Mouse (Mus musculus): ENCODE results near the gene Simc1. TPM values are rescaled to one million over a fixed set of nuclear protein-coding genes. Genes with fewer than 3 reads are reported as not detected.

Gene Simc1
- 7.5 TPM for polyA plus RNA-seq (2014; fragmentation: Illumina TruSeq; extraction: RNeasy Lipid Tissue Mini Kit (QIAGEN cat#74804); ENCODE audit: low read depth, low replicate concordance)

GRCm38 (mm10) chr13:54503604-54504521, at the start of gene Simc1:
Simc1 (plus strand) TSS chr13:54503779.

GRCm38 (mm10) chr13:54468098-54469011, 35.2 kb upstream of the Simc1 start, which contains the start of gene Thoc3:
Thoc3 (minus strand) TSS chr13:54468849.

GRCm38 (mm10) chr13:54565201-54565581, 61.6 kb downstream of the Simc1 start, which contains the start of gene 4833439L19Rik:
4833439L19Rik (minus strand) TSS chr13:54565435.

GRCm38 (mm10) chr13:54574854-54575481, 71.4 kb downstream of the Simc1 start, which contains the start of gene Arl10:
Arl10 (plus strand) TSS chr13:54575015.

GRCm38 (mm10) chr13:54589996-54590951, 86.7 kb downstream of the Simc1 start, which contains the start of the genes Nop16 and Higd2a:
Nop16 (minus strand) TSS chr13:54590090.
Higd2a (plus strand) TSS chr13:54590207.

Other genes with a start within 250 kb of the Simc1 start
- 0.45 TPM for gene Cplx2, start 132.4 kb upstream of the Simc1 start, polyA plus RNA-seq (2014; fragmentation: Illumina TruSeq; extraction: RNeasy Lipid Tissue Mini Kit (QIAGEN cat#74804); ENCODE audit: low read depth, low replicate concordance)
- gene Thoc3, start 34.9 kb upstream of the Simc1 start, polyA plus RNA-seq (2014; fragmentation: Illumina TruSeq; extraction: RNeasy Lipid Tissue Mini Kit (QIAGEN cat#74804); ENCODE audit: low read depth, low replicate concordance) = 7.0 TPM
- gene 4833439L19Rik, start 61.7 kb downstream of the Simc1 start, polyA plus RNA-seq (2014; fragmentation: Illumina TruSeq; extraction: RNeasy Lipid Tissue Mini Kit (QIAGEN cat#74804); ENCODE audit: low read depth, low replicate concordance) = 50.6 TPM
- gene Arl10, start 71.2 kb downstream of the Simc1 start, polyA plus RNA-seq (2014; fragmentation: Illumina TruSeq; extraction: RNeasy Lipid Tissue Mini Kit (QIAGEN cat#74804); ENCODE audit: low read depth, low replicate concordance) = 1.2 TPM
- 13.0 TPM for gene Nop16, start 86.3 kb downstream of the Simc1 start, polyA plus RNA-seq (2014; fragmentation: Illumina TruSeq; extraction: RNeasy Lipid Tissue Mini Kit (QIAGEN cat#74804); ENCODE audit: low read depth, low replicate concordance)
- gene Higd2a, start 86.4 kb downstream of the Simc1 start, polyA plus RNA-seq (2014; fragmentation: Illumina TruSeq; extraction: RNeasy Lipid Tissue Mini Kit (QIAGEN cat#74804); ENCODE audit: low read depth, low replicate concordance) = 29.7 TPM
- 8.8 TPM for gene Cltb, start 107.6 kb downstream of the Simc1 start, polyA plus RNA-seq (2014; fragmentation: Illumina TruSeq; extraction: RNeasy Lipid Tissue Mini Kit (QIAGEN cat#74804); ENCODE audit: low read depth, low replicate concordance)
- 35.5 TPM for gene Faf2, start 118.0 kb downstream of the Simc1 start, polyA plus RNA-seq (2014; fragmentation: Illumina TruSeq; extraction: RNeasy Lipid Tissue Mini Kit (QIAGEN cat#74804); ENCODE audit: low read depth, low replicate concordance)
- gene Rnf44, start 190.1 kb downstream of the Simc1 start, polyA plus RNA-seq (2014; fragmentation: Illumina TruSeq; extraction: RNeasy Lipid Tissue Mini Kit (QIAGEN cat#74804); ENCODE audit: low read depth, low replicate concordance) = 12.2 TPM
- not detected for gene Cdhr2, start 197.7 kb downstream of the Simc1 start, polyA plus RNA-seq (2014; fragmentation: Illumina TruSeq; extraction: RNeasy Lipid Tissue Mini Kit (QIAGEN cat#74804); ENCODE audit: low read depth, low replicate concordance)
- not detected for gene Gprin1, start 246.1 kb downstream of the Simc1 start, polyA plus RNA-seq (2014; fragmentation: Illumina TruSeq; extraction: RNeasy Lipid Tissue Mini Kit (QIAGEN cat#74804); ENCODE audit: low read depth, low replicate concordance)

Data from liver, adult 10 weeks (tissue).